Mouse (Mus musculus) myocyte (in vitro differentiated cells): ENCODE measurements around the gene Gpr19. TPM values are rescaled to one million over a fixed set of nuclear protein-coding genes. Genes with fewer than 3 reads are reported as not detected.

Source experiments
- H3K27me3 ChIP-seq: one replicate; pipeline ENCODE4 v1.6.1; 2011; ENCODE audit not compliant: control insufficient read depth, insufficient read depth, insufficient read length
- H3K36me3 ChIP-seq: one replicate; pipeline ENCODE4 v1.6.1; 2011; ENCODE audit not compliant: control insufficient read depth, insufficient read depth
- H3K4me2 ChIP-seq: one replicate; pipeline ENCODE4 v1.6.1; 2011; ENCODE audit warnings: low read depth, control low read depth
- H3K4me3 ChIP-seq: one replicate; pipeline ENCODE4 v1.5.1; 2011; ENCODE audit warnings: mild to moderate bottlenecking, control low read depth, moderate library complexity
- H3K79me2 ChIP-seq: one replicate; pipeline ENCODE4 v1.6.1; 2011; ENCODE audit not compliant: control insufficient read depth, insufficient read depth
- H3ac ChIP-seq: one replicate; pipeline ENCODE4 v1.6.1; 2011; ENCODE audit not compliant: control insufficient read depth, insufficient read length
- CEBPB ChIP-seq: IDR thresholded peaks from 2 replicates; pipeline ENCODE4 v1.6.1; 2011; ENCODE audit warnings: mild to moderate bottlenecking, moderate library complexity; ENCODE audit not compliant: poor library complexity, insufficient read depth, severe bottlenecking
- E2F4 ChIP-seq: IDR thresholded peaks from one replicate; pipeline ENCODE4 v1.6.1; 2011; ENCODE audit warnings: mild to moderate bottlenecking, control low read depth, moderate library complexity; ENCODE audit not compliant: insufficient read depth
- MAX ChIP-seq: IDR thresholded peaks from one replicate; pipeline ENCODE4 v1.6.1; 2011; ENCODE audit warnings: low read depth, mild to moderate bottlenecking, control low read depth
- MYOD1 ChIP-seq, 3 experiments: IDR thresholded peaks; one replicate each; pipeline ENCODE4 v1.6.1; 2011; ENCODE audit warnings: control low read depth in 2 of 3, low read depth in 2 of 3, mild to moderate bottlenecking in 2 of 3, moderate library complexity in 1 of 3; ENCODE audit not compliant: insufficient read length in 2 of 3, control insufficient read depth in 1 of 3
- MYOG ChIP-seq, 3 experiments: IDR thresholded peaks; one replicate each; pipeline ENCODE4 v1.6.1; 2011; ENCODE audit warnings: control low read depth in 2 of 3, low read depth in 2 of 3, mild to moderate bottlenecking in 2 of 3; ENCODE audit not compliant: insufficient read length in 2 of 3, control insufficient read depth in 1 of 3, insufficient read depth in 1 of 3
- POLR2A ChIP-seq: IDR thresholded peaks from one replicate; pipeline ENCODE4 v1.6.1; 2011; ENCODE audit warnings: low read depth, mild to moderate bottlenecking, control low read depth, moderate library complexity; ENCODE audit not compliant: insufficient read length
- POLR2AphosphoS2 ChIP-seq: IDR thresholded peaks from one replicate; pipeline ENCODE4 v1.6.1; 2011; ENCODE audit warnings: low read depth, control low read depth; ENCODE audit not compliant: insufficient read length
- REST ChIP-seq: IDR thresholded peaks from one replicate; pipeline ENCODE4 v1.6.1; 2011; ENCODE audit warnings: mild to moderate bottlenecking, control low read depth, moderate library complexity; ENCODE audit not compliant: insufficient read depth, insufficient read length
- SRF ChIP-seq: IDR thresholded peaks from one replicate; pipeline ENCODE4 v1.6.1; 2011; ENCODE audit warnings: low read depth; ENCODE audit not compliant: control insufficient read depth, insufficient read length
- TCF12 ChIP-seq: IDR thresholded peaks from one replicate; pipeline ENCODE4 v1.6.1; 2011; ENCODE audit warnings: mild to moderate bottlenecking, control low read depth; ENCODE audit not compliant: poor library complexity, insufficient read depth, severe bottlenecking
- TCF3 ChIP-seq: IDR thresholded peaks from one replicate; pipeline ENCODE4 v1.6.1; 2011; ENCODE audit warnings: low read depth, control low read depth; ENCODE audit not compliant: insufficient read length
- USF1 ChIP-seq: IDR thresholded peaks from one replicate; pipeline ENCODE4 v1.6.1; 2011; ENCODE audit warnings: low read depth, mild to moderate bottlenecking, control low read depth, moderate library complexity
- polyA plus RNA-seq: library from polyadenylated mRNA; unstranded; fragments of >200 nt; fragmentation: generic; extraction: Trizol; gene quantifications from one replicate; pipeline ENCODE4 v1.2.1, GENCODE M21; 2012; ENCODE audit warnings: missing spikeins

The Gpr19 gene
- polyA plus RNA-seq, 1 experiment: 2.2 TPM

GRCm38 (mm10) chr6:134847550-134847949 is 50.8 kb downstream of the Gpr19 start:
- Histone ChIP-seq H3K27me3 (no peaks in the 10 kb centered on the region), H3K4me3 (no peak overlapping the region), H3ac (no peak overlapping the region), H3K79me2 (no peaks in the 10 kb centered on the region), H3K36me3 (no peaks in the 10 kb centered on the region), H3K4me2 (no peak overlapping the region)
- TF ChIP-seq SRF: no peak
- TF ChIP-seq E2F4: no peak
- no peak for TF ChIP-seq CEBPB
- TF ChIP-seq TCF12: no peak
- TF ChIP-seq REST: no peak
- no peak for TF ChIP-seq POLR2A
- TF ChIP-seq POLR2AphosphoS2: no peak
- no peak for TF ChIP-seq MYOD1 (IDR thresholded peaks at IDR 0.05; ENCODE audit: control insufficient read depth in 1 of 3, insufficient read length in 2 of 3, low read depth in 2 of 3)
- no peak for TF ChIP-seq USF1
- no peak for TF ChIP-seq MAX
- TF ChIP-seq MYOG (IDR thresholded peaks at IDR 0.05; ENCODE audit: control insufficient read depth in 1 of 3, insufficient read depth in 1 of 3, insufficient read length in 2 of 3, low read depth in 2 of 3): no peak
- TF ChIP-seq TCF3: no peak

- Histone ChIP-seq H3K4me3 (no peak overlapping the region), H3K79me2 (no peaks in the 10 kb centered on the region), H3K27me3 (no peaks in the 10 kb centered on the region), H3K36me3 (no peaks in the 10 kb centered on the region), H3K4me2 (no peak overlapping the region), H3ac (no peak overlapping the region)
- TF ChIP-seq TCF3 (no peak), REST (no peak)
Measured at GRCm38 (mm10) chr6:134846308-134846707, 52.1 kb downstream of the Gpr19 start.

GRCm38 (mm10) chr6:134845726-134846125 is 52.7 kb downstream of the Gpr19 start:
- Histone ChIP-seq H3K79me2 (no peaks in the 10 kb centered on the region), H3K4me3 (no peak overlapping the region), H3K4me2 (no peak overlapping the region), H3K27me3 (no peaks in the 10 kb centered on the region), H3K36me3 (no peaks in the 10 kb centered on the region), H3ac (no peak overlapping the region)
- TF ChIP-seq E2F4: no peak
- TF ChIP-seq POLR2A: no peak
- TF ChIP-seq POLR2AphosphoS2: no peak
- TF ChIP-seq CEBPB: no peak
- no peak for TF ChIP-seq TCF3
- TF ChIP-seq REST: no peak
- no peak for TF ChIP-seq MAX
- no peak for TF ChIP-seq MYOG (IDR thresholded peaks at IDR 0.05; ENCODE audit: control insufficient read depth in 1 of 3, insufficient read depth in 1 of 3, insufficient read length in 2 of 3, low read depth in 2 of 3)
- TF ChIP-seq TCF12: no peak
- no peak for TF ChIP-seq MYOD1 (IDR thresholded peaks at IDR 0.05; ENCODE audit: control insufficient read depth in 1 of 3, insufficient read length in 2 of 3, low read depth in 2 of 3)
- no peak for TF ChIP-seq USF1

- no peak for TF ChIP-seq USF1
- no peak for TF ChIP-seq REST
- no peak for TF ChIP-seq CEBPB
- no peak for TF ChIP-seq TCF3
- TF ChIP-seq MAX: no peak
- TF ChIP-seq E2F4: no peak
- TF ChIP-seq SRF: no peak
- no peaks in the 10 kb centered on the region for H3K27me3 ChIP-seq
- H3K4me2 ChIP-seq: no peak overlapping the region
- H3ac ChIP-seq: no peak overlapping the region
- H3K79me2 ChIP-seq: no peaks in the 10 kb centered on the region
- no peaks in the 10 kb centered on the region for H3K36me3 ChIP-seq
- H3K4me3 ChIP-seq: no peak overlapping the region
Measured at GRCm38 (mm10) chr6:134840346-134840745, 58.0 kb downstream of the Gpr19 start.

GRCm38 (mm10) chr6:134838111-134838510 is 60.3 kb downstream of the Gpr19 start:
- Histone ChIP-seq H3K4me2 (no peak overlapping the region), H3K36me3 (no peaks in the 10 kb centered on the region), H3K27me3 (no peaks in the 10 kb centered on the region), H3ac (no peak overlapping the region), H3K4me3 (no peak overlapping the region), H3K79me2 (no peaks in the 10 kb centered on the region)
- TF ChIP-seq REST: no peak
- no peak for TF ChIP-seq MYOD1 (IDR thresholded peaks at IDR 0.05; ENCODE audit: control insufficient read depth in 1 of 3, insufficient read length in 2 of 3, low read depth in 2 of 3)
- TF ChIP-seq MYOG (IDR thresholded peaks at IDR 0.05; ENCODE audit: control insufficient read depth in 1 of 3, insufficient read depth in 1 of 3, insufficient read length in 2 of 3, low read depth in 2 of 3): no peak
- no peak for TF ChIP-seq CEBPB
- no peak for TF ChIP-seq E2F4
- no peak for TF ChIP-seq POLR2AphosphoS2
- TF ChIP-seq USF1: no peak
- TF ChIP-seq POLR2A: no peak
- TF ChIP-seq TCF3: no peak
- no peak for TF ChIP-seq MAX
- TF ChIP-seq SRF: no peak
- no peak for TF ChIP-seq TCF12
